Mouse (Mus musculus): ENCODE results near the gene Plch2. TPM values are rescaled to one million over a fixed set of nuclear protein-coding genes. Genes with fewer than 3 reads are reported as not detected.
A peak's percentile ranks its signal among the peaks of the same experiment; 100 is the strongest.

Gene Plch2
- total RNA-seq, 2 experiments from 2014 or later: not detected

GRCm38 (mm10) chr4:155024170-155025010 lies 32.2 kb downstream of the Plch2 start:
- ATAC-seq (ENCODE audit: poor library complexity, severe bottlenecking): no peak

GRCm38 (mm10) chr4:155022228-155022855 lies 34.2 kb downstream of the Plch2 start:
- ATAC-seq (ENCODE audit: poor library complexity, severe bottlenecking): no peak

- ATAC-seq (ENCODE audit: poor library complexity, severe bottlenecking): no peak
Observed at GRCm38 (mm10) chr4:155020813-155021212, 35.8 kb downstream of the Plch2 start.

- no peak for ATAC-seq (ENCODE audit: poor library complexity, severe bottlenecking)
Observed at GRCm38 (mm10) chr4:155020141-155020540, 36.4 kb downstream of the Plch2 start.

GRCm38 (mm10) chr4:155019336-155019847 lies 37.2 kb downstream of the Plch2 start:
- no peak for ATAC-seq (ENCODE audit: poor library complexity, severe bottlenecking)

- ATAC-seq (ENCODE audit: poor library complexity, severe bottlenecking): no peak
Observed at GRCm38 (mm10) chr4:155018601-155019335, 37.8 kb downstream of the Plch2 start.

GRCm38 (mm10) chr4:155018066-155018465 lies 38.5 kb downstream of the Plch2 start:
- ATAC-seq (ENCODE audit: poor library complexity, severe bottlenecking): no peak

GRCm38 (mm10) chr4:155017253-155017878 lies 39.2 kb downstream of the Plch2 start:
- no peak for ATAC-seq (ENCODE audit: poor library complexity, severe bottlenecking)

- no peak for ATAC-seq (ENCODE audit: poor library complexity, severe bottlenecking)
Observed at GRCm38 (mm10) chr4:155016807-155017206, 39.8 kb downstream of the Plch2 start.

- no peak for ATAC-seq (ENCODE audit: poor library complexity, severe bottlenecking)
Observed at GRCm38 (mm10) chr4:155015550-155015949, 41.0 kb downstream of the Plch2 start.

- ATAC-seq (ENCODE audit: poor library complexity, severe bottlenecking): no peak
Observed at GRCm38 (mm10) chr4:155014791-155015190, 41.8 kb downstream of the Plch2 start.

GRCm38 (mm10) chr4:155014244-155014643 lies 42.3 kb downstream of the Plch2 start:
- ATAC-seq (ENCODE audit: poor library complexity, severe bottlenecking): no peak

- ATAC-seq (ENCODE audit: poor library complexity, severe bottlenecking): peak; percentile 92
Observed at GRCm38 (mm10) chr4:155012788-155013187, 43.8 kb downstream of the Plch2 start.

GRCm38 (mm10) chr4:155012115-155012514 lies 44.5 kb downstream of the Plch2 start:
- ATAC-seq (ENCODE audit: poor library complexity, severe bottlenecking): no peak

- no peak for ATAC-seq (ENCODE audit: poor library complexity, severe bottlenecking)
Observed at GRCm38 (mm10) chr4:155011312-155012025, 45.1 kb downstream of the Plch2 start.

- no peak for ATAC-seq (ENCODE audit: poor library complexity, severe bottlenecking)
Observed at GRCm38 (mm10) chr4:155010870-155011269, 45.7 kb downstream of the Plch2 start.

GRCm38 (mm10) chr4:155009216-155009615 lies 47.4 kb downstream of the Plch2 start:
- no peak for ATAC-seq (ENCODE audit: poor library complexity, severe bottlenecking)

- no peak for ATAC-seq (ENCODE audit: poor library complexity, severe bottlenecking)
Observed at GRCm38 (mm10) chr4:155008075-155008474, 48.5 kb downstream of the Plch2 start.

GRCm38 (mm10) chr4:155007641-155008040 lies 48.9 kb downstream of the Plch2 start:
- ATAC-seq (ENCODE audit: poor library complexity, severe bottlenecking): no peak

GRCm38 (mm10) chr4:155006296-155006695 lies 50.3 kb downstream of the Plch2 start:
- no peak for ATAC-seq (ENCODE audit: poor library complexity, severe bottlenecking)

Data from megakaryocyte, adult 5-6 weeks (primary cell).